Mouse (Mus musculus) liver, embryonic 14.5 days (tissue): Measurements from ENCODE around the gene Dppa5a.
"Not testable (repeated sequence)": the region's sequence is repeated elsewhere in the genome, so short reads cannot be mapped to it uniquely, and the experiment has no call there.

Source experiments
- CTCF ChIP-seq: IDR thresholded peaks from 2 replicates; pipeline ENCODE4 v1.5.1; 2016; ENCODE audit warnings: antibody characterized with exemption, low read depth, control low read depth
- EP300 ChIP-seq: IDR thresholded peaks from 2 replicates; pipeline ENCODE4 v1.6.1; 2016; ENCODE audit warnings: antibody characterized with exemption, low read depth

DNA sequence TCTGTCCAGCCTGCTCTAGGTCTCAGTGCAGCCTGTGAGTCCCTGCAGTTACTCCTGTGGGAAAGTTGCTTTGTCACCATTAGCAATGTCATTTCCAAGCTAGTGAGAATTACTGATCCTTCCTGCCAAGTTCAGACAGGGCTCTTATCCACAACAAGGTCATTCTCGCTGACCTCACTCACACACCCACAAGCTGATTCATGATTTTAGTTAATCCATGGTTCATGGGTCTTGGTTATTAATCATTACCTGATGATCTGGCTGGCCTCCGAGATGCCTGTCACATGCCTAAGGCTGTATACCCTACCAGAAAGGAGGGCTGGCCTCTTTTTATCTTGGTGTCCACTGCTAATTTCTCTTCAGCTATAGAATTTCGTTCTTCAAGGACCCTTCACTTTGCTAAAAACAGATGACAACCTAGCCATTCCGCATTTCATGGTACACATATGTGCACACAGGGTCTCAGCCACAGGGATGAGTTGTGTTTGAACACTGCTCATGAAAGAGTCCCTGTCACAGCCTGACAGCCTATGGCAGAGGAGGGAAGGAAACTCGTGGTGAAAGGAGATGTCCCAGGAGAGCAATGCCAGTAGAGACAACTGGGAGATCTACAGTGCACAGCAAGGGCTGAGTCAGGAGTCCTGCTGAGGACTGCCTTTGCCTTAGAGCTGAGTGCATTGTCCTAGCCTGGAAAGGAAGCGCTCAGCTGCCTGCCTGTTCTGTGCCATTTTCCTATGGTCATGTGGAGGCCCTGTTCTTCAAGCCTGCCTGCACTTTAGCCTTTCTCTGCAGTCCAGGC is 19.6 kb downstream of the Dppa5a start:
- not testable (repeated sequence) for TF ChIP-seq EP300, CTCF
